Comparison of ENCODE assay signal across 10 mouse cellular contexts in genomic region chr2:168651757-168652156, GRCm38 (mm10). TPM values are rescaled to one million over a fixed set of nuclear protein-coding genes. Genes with fewer than 3 reads are reported as not detected.
DNase-seq lines count a peak whose midpoint lies in the region; ATAC-seq and TF ChIP-seq lines count a peak whose summit lies in the region.
"Had no signal": no experiment of that assay in that cellular context is flagged by ENCODE, and none has a peak within 500 bp of the region (broad histone marks: within the 10 kb centered on the region; RNA-seq: fewer than 3 reads in every experiment).

No protein-coding gene starts in this region.

- no peak overlapping the region for H3K9ac ChIP-seq in forebrain, embryonic 13.5 days
- H3K9ac ChIP-seq: limb, embryonic 15.5 days had no signal

- intact Hi-C loops in gastrocnemius, adult 2 months (cut with DNase I): loop anchor here (10.0 kb wide), 1 partner anchor 397 kb away; no protein-coding TSS in a partner anchor

- WGBS in spleen, adult 2 months: 46% methylated on average over 7 of the region's 7 CpGs
- 48% methylated on average over 7 of the region's 7 CpGs for WGBS in forebrain, embryonic 13.5 days

- H3K4me3 ChIP-seq in gastrocnemius, adult 2 months: no peak overlapping the region
- no peak overlapping the region for H3K4me3 ChIP-seq in spleen, adult 2 months (ENCODE audit: extremely low read depth, insufficient read depth, insufficient read length)
- H3K4me3 ChIP-seq in forebrain, embryonic 13.5 days: no peak overlapping the region
- H3K4me3 ChIP-seq: erythroblast, embryonic 14.5 days; limb, embryonic 15.5 days had no signal

- no peaks in the 10 kb centered on the region for H3K4me1 ChIP-seq in spleen, adult 2 months (ENCODE audit: control insufficient read depth, insufficient read depth, insufficient read length)
- no peaks in the 10 kb centered on the region for H3K4me1 ChIP-seq in forebrain, embryonic 13.5 days

- DNase-seq in gastrocnemius, adult 2 months: peak; percentile 55
- no peak for DNase-seq in gastrocnemius, adult 18-20 months (ENCODE audit: low spot score)
- no peak for DNase-seq in spleen, adult 2 months (ENCODE audit: low read depth in 1 of 2, low spot score in 2 of 2)
- no peak for DNase-seq in spleen, postnatal 4 days (ENCODE audit: low spot score in 2 of 2)
- DNase-seq in MN1 (ENCODE audit: low spot score): no peak
- DNase-seq in ovary, postnatal 14 days (ENCODE audit: low spot score): no peak

- H3K36me3 ChIP-seq in spleen, adult 2 months (ENCODE audit: control insufficient read depth, insufficient read depth, low read length): no peaks in the 10 kb centered on the region
- peaks cover 68% of the 10 kb centered on the region for H3K36me3 ChIP-seq in forebrain, embryonic 13.5 days (ENCODE audit: poor library complexity, severe bottlenecking)

- ATAC-seq in granulocyte monocyte progenitor cell, adult 5-6 weeks (replicated peaks; ENCODE audit: poor library complexity, severe bottlenecking): peak; percentile 28
- no peak for ATAC-seq in forebrain, embryonic 13.5 days

- H3K4me2 ChIP-seq in forebrain, embryonic 13.5 days: no peak overlapping the region
- H3K4me2 ChIP-seq: limb, embryonic 15.5 days had no signal

- TF ChIP-seq CTCF in gastrocnemius, adult 2 months (IDR thresholded peaks at IDR 0.05): peak; percentile 68
- TF ChIP-seq CTCF in spleen, adult 2 months (IDR thresholded peaks at IDR 0.05; ENCODE audit: extremely low read depth, insufficient read depth, insufficient read length, insufficient replicate concordance): peak; percentile 43; the same call in 1 of the 2 replicates

- no peaks in the 10 kb centered on the region for H3K27me3 ChIP-seq in spleen, adult 2 months (ENCODE audit: control insufficient read depth, insufficient read depth, low read length)
- no peaks in the 10 kb centered on the region for H3K27me3 ChIP-seq in forebrain, embryonic 13.5 days
- H3K27me3 ChIP-seq: limb, embryonic 15.5 days had no signal

- no peak for TF ChIP-seq POLR2A in spleen, adult 2 months (IDR thresholded peaks at IDR 0.05; ENCODE audit: low read depth, low read length)

- no peak overlapping the region for H3K27ac ChIP-seq in gastrocnemius, adult 2 months
- no peak overlapping the region for H3K27ac ChIP-seq in spleen, adult 2 months (ENCODE audit: insufficient read depth, low read length)
- no peak overlapping the region for H3K27ac ChIP-seq in forebrain, embryonic 13.5 days
- H3K27ac ChIP-seq: limb, embryonic 15.5 days had no signal

- H3K9me3 ChIP-seq in forebrain, embryonic 13.5 days (replicated peaks): no peaks in the 10 kb centered on the region
- H3K9me3 ChIP-seq: limb, embryonic 15.5 days had no signal

RNA-seq across cellular contexts. Expression of gene Nfatc2, which starts 50.3 kb away (rescaled TPM):
- total RNA-seq in gastrocnemius, adult 2 months (2021): 1 to 10 TPM; 7.1 to 9.1 TPM
- total RNA-seq in gastrocnemius, adult 18-20 months (2021): 10 to 100 TPM; 10.1 to 12.8 TPM
- polyA plus RNA-seq in spleen, adult 2 months (2012; rRNA removed): 14.9 and 15.3 TPM in 2 replicates
- total RNA-seq in granulocyte monocyte progenitor cell, adult 5-6 weeks (2014; fragmentation: Nextera tagmentation): 1.7 and 2.2 TPM in 2 replicates
- total RNA-seq in granulocyte monocyte progenitor cell, adult 5-6 weeks (2017): 0.17 and 0.46 TPM in 2 replicates
- 1.5 and 1.7 TPM in 2 replicates for polyA plus RNA-seq in forebrain, embryonic 13.5 days (2015; fragmentation: Nextera tagmentation; extraction: Ambion mirVana)
- polyA plus RNA-seq: erythroblast, embryonic 14.5 days had no signal
